Mouse (Mus musculus) 3134 (cell line): ENCODE measurements around the gene Golga2.

ENCODE experiments used
- DNase-seq: peaks from one replicate; pipeline ENCODE4 v3.0.0-alpha.2; 2011; ENCODE audit warnings: low spot score; ENCODE audit not compliant: insufficient read length; ENCODE audit errors: extremely low read depth

Gene Golga2

GRCm38 (mm10) chr2:32342039-32342438, 54.9 kb downstream of the Golga2 start:
- no peak for DNase-seq

DNA sequence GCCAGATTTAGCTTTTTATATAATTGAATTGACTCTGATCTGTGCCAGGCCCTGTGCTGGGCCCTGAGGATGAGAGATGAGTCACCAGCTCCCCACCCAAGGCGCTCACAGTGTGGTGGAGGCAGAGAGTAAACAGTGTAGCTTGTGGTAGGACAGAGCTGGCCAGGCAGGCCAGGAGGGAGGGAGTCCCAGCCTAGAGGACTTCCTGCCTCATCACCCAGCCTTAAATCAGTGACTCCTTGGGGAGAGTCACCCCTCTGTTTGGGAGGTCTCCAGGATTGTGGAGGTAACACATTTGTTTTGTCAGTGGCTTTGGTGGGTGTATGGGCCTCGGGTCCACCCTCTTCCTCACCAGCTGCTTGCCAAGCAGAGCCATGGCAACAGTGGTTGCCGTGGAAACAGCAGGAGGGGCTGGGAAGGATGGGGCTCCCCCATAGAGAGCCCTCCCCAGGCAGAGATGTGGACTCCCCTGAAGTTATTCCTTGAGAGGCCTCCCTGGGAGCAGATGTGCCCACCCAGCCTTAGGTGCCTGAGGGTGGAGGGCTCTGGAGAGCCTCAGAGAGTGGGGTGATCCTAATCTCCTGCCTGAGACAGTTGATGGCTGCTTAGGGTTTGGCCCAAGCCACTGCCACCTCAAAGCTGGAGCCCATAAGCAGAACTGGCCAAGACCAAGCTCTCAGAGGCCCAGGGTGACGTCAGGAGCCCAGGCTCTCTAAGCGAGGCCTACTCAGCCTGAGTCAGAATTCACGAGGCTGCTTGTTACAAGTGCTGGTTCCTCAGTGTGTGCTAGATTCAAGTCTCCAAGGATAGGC, 55.6 kb downstream of the Golga2 start:
- peak; percentile 89 for DNase-seq

GRCm38 (mm10) chr2:32343351-32343671, 56.1 kb downstream of the Golga2 start:
- no peak for DNase-seq

DNA sequence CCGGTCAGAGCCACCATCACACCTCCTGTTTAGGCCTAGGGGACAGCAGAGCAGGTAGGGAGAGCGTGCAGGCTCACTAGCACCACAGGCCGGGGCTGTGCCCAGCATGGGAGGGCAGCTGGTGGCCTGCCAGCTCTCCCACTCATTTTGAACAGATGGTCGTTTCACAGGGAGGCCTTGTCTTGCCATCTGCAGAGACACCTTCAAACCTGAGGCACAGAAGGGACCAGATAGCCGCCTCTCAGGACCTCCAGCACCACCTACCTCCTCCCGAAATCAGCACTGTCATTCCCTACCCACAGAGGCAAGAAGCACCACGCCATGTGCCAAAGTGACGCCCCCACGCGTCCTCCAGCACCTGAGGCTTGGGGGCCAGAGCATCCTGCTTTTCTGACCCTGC, 56.9 kb downstream of the Golga2 start:
- DNase-seq: no peak

GRCm38 (mm10) chr2:32344598-32345321, 57.6 kb downstream of the Golga2 start:
- DNase-seq: no peak

DNA sequence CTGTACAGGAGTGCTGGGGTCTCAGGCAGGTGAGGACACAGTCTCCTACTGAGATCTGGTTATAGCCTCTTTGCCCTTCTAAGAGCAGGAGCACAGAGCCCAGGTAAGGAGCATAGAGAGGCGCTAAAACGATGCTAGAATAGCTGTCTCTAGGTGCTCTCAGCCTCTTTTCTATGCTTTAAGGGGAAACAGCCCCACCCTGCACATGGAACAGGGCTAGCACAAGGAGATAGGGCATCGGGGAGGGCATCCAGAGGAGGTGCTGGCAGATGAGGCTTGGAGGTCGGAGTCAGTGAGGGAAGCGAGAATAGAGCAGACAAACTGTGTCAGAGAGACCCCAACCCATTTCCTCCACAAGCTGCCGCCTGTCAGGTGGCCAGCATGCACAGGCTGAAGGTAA, 59.8 kb downstream of the Golga2 start:
- no peak for DNase-seq

DNA sequence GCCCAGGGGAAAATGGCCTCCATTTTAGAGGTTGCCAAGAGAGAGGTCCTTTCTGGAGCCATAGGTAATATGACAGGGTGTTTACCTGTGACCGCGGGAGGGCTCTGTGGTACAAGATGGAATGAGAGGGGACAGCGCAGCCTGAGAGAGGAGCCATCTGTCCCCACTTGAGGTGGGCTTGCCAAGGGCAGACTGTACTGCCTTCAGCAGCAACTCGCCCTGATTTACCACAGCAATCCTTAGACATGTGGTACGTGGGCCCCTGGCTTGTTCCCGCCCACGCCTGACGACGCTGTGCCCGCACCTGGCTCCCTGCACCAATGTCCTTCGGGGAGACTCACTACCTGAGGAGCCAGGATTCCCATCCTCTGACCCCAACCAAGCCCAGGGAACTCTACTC, 61.1 kb downstream of the Golga2 start:
- DNase-seq: no peak

DNA sequence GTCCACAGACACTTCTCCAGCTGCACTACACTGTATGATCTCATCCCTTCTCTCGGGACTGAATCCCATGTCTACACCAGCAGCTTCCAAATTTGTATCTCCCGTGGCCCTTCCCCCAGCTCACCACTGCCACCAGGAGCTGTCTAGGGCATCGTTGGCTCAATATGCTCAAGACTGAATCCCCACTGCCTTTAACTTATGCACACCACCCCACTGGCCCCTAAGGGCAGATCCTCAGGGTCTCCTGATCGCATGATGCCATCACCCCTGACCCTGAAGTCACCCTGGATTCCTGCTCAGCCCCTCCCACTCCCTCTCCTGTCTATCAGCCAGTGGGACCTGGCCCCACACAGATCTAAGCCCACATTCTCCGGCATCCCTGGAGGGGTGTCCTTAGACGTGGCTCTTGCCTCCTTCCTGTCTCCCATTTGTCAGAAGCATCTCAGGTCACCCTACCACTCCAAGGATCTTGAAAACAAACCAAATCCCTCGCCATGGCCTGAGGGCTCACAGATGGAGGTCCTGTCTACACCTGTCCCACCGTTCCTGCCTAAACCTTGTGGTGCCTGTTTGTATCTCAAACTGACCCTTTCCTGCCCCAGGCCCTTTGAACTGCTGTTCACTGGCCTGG, 62.6 kb downstream of the Golga2 start:
- DNase-seq: no peak

- peak; percentile 51 for DNase-seq
These were observed 63.4 kb downstream of the Golga2 start for GRCm38 (mm10) chr2:32350471-32351051.

GRCm38 (mm10) chr2:32351471-32351961, 64.3 kb downstream of the Golga2 start:
- no peak for DNase-seq

- DNase-seq: peak; percentile 71
These were observed 65.2 kb downstream of the Golga2 start, which contains the start of gene Ciz1 for GRCm38 (mm10) chr2:32352151-32353006. Gene Ciz1, plus strand, starts transcription at chr2:32352327.

- peak; percentile 86 for DNase-seq
These were observed 65.9 kb downstream of the Golga2 start, which contains the start of gene Dnm1 for GRCm38 (mm10) chr2:32353007-32353542. Gene Dnm1, minus strand, starts transcription at chr2:32353338.

DNA sequence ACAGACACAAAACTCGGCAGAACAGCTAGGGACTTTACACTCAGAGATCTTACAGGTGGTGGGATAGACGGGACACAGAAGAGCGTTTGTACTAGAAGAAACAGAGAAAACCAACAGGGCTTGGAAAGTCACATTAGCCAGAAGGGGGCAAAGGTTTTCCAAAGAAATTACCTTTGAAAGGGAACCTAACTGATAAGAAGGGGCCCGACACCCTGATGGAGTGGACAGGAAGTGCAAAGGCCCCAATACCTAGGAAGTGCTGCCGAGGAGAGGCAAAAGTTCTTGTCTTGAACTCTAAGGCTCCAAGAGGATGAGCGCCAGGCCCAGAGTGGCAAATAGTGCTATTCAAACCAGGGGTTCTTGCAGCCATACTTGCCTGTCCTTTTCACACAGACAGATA, 66.7 kb downstream of the Golga2 start:
- DNase-seq: no peak

GRCm38 (mm10) chr2:32354336-32354895, 67.2 kb downstream of the Golga2 start:
- no peak for DNase-seq

DNA sequence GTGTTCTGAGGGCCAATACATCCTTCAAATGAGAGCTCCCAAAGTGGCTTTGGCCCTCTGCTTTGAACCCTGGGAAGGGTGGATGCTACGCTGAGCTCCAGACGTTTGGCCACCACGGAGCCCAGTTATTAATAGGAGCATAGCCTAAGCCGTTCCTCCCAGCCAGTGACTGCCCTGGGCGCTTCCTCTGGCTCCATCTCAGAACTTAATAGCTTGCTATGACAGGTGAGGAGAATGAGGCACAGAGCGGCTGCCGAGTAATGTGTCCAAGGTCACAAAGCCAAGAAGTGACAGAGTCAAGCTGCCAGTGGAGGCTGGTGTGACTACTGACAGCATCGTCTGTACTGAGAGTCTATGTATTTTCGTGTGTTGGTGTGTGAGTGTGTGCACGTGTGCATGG, 69.0 kb downstream of the Golga2 start:
- DNase-seq: no peak
